Mouse (Mus musculus) c-Kit-positive CD71-positive TER-119-negative erythroid progenitor cells, embryonic 14.5 days (primary cell): Measurements from ENCODE around the gene Ypel5.
A peak's percentile ranks its signal among the peaks of the same experiment; 100 is the strongest.

ENCODE experiments used
- DNase-seq: peaks from one replicate; pipeline ENCODE4 v3.0.0-alpha.2; 2013; ENCODE audit warnings: low read depth

The Ypel5 gene

DNA sequence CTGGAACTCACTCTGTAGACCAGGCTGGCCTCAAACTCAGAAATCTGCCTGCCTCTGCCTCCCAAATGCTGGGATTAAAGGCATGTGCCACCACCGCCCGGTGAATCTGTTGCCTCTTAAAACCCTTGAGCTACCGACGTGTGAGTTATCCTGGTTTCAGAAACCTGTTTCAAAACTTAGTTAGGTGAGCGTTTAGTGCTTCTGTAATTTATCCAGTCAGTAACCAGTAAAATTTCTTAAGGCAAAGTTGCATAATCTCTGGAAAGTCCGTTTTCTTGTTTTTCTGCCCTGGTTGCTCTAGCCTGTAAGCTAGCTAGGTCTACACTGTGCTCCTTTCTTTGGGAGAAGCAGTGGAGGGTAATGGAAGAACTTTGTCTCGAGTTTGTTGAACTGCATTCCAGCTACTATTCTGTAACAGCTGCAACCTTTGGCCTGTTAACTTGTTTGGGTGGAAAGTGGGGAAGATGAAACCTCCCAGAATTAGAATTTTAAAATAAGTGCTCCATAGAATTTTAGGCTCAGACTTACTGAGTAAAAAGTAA lies 8.8 kb downstream of the Ypel5 start:
- DNase-seq, result no peak

GRCm38 (mm10) chr17:72845521-72845920 lies 9.3 kb downstream of the Ypel5 start:
- no peak for DNase-seq

- DNase-seq, result no peak
Observed at GRCm38 (mm10) chr17:72855298-72855697, 19.0 kb downstream of the Ypel5 start.

DNA sequence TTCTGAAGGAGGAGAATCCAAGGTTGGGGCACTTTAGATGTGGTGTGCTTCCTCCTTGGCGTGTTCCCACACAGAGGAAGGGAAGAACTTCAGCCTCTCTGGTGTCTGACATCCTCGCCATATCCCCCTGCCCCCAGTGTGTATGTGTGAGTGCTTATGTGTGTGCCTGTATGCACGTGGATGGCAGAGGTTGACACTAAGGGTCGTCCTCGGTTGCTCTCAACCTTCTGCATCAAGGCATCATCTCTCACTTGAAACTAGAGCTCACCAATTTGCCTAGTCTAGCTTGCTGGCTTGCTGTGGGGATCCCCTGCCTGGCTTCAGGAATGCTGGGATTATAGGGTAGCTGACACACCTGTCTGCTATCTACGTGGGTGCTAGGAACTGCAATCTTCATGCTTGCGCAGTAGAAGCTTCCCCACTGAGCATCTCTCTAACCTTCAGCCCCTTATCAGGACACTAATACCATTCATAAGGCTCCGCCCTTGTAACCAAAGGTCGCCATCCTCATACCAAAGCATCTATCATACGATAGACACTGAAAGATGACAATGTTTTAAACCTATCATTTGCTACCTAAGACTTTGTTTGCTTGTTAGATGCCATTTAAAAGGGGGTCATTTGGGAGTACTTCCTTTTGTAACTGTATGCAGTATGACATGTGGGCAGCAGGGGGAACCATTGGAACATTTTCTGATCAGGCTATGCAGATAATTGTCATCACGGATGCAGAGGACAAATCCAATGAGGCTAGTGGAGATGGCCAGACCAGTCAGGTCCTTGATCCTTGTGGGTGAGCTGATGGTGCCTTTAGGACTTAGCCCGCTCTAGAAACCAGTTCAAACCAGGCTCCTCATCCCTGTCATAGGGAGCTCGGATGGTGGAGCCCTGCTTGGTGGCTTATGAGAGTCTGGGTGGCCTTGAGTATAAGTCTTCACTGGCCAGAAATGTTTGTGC lies 21.7 kb downstream of the Ypel5 start:
- peak; percentile 17 for DNase-seq

GRCm38 (mm10) chr17:72863226-72863625 lies 27.0 kb downstream of the Ypel5 start:
- no peak for DNase-seq

- no peak for DNase-seq
Observed at GRCm38 (mm10) chr17:72866624-72867245, 30.5 kb downstream of the Ypel5 start.

- DNase-seq, result no peak
Observed at GRCm38 (mm10) chr17:72868181-72868580, 31.9 kb downstream of the Ypel5 start.

GRCm38 (mm10) chr17:72878979-72879378 lies 42.7 kb downstream of the Ypel5 start:
- DNase-seq, result no peak

GRCm38 (mm10) chr17:72880156-72880555 lies 43.9 kb downstream of the Ypel5 start:
- DNase-seq, result no peak

DNA sequence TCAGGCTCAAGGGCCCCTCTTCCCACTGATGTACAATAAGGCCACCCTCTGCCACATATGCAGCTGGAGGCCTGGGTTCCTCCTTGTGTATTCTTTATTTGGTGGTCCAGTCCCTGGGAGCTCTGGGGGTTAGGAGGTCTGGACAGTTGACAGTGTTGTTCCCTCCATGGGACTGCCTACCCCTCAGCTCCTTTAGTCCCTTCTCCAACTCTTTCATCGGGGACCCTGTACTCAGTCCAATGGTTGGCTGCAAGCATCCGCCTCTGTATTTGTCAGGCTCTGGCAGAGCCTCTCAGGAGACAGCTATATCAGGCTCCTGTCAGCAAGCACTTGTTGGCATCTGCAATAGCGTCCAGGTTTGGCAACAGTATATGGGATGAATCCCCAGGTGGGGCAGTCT lies 44.8 kb downstream of the Ypel5 start:
- no peak for DNase-seq

- no peak for DNase-seq
Observed at GRCm38 (mm10) chr17:72881804-72882203, 45.6 kb downstream of the Ypel5 start.

DNA sequence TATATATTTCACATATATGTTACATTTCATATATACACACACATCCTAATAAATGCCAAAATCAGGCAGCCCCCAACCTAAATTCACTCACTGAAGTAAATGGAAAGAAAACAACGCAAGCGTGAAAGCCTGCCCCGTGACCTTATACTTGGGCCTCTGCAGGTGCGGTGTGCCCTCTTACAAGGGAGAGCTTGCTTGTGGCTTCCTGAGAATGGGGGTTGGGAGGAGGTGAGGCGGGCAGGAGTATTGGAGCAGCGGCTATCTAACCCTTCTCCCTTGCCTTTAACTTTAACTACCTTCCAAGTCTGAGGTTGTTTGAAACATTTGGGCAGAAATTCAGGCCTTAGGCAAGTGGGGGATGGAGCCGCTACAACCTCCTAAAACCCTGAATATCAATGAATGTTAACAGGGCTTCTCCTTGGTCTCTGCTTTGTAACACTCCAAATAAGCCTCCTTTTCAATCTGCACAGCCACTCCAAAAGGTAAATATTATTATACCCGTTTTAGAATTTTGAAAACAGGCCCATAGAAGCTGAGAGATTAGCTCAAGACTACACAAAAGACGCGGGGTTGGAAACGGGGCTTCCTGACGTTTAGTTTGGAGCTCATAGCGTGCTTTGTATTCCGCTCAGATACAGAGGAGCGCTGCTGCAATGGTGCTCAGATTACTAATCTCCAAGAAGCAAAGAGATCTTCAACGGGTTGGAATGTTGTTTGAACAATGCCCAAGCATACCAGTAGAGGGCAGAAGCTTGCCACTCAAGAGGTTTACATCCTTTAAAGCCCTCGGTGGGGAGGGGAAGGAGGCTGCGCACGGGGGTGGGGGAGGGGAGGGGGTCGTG lies 53.5 kb downstream of the Ypel5 start:
- peak; percentile 15 for DNase-seq

GRCm38 (mm10) chr17:72890398-72890898 lies 54.2 kb downstream of the Ypel5 start:
- no peak for DNase-seq

DNA sequence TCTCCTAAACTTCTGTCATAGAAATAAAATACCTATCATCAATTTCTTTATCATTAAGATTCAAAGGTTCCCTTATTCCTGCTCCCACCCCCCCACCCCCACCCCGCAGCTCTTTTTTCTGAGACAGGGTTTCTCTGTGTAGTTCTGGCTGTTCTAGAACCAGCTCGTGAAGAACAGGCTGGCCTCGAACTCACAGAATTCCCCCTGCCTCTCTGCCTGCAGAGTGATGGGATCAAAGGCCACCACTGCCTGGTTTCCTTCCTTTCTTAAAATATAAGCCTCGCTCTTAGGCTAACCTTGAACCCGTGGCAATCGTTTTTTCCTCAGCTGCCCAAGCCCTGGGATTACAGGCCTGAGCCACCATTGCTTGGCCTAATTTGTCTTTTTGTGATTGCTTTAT lies 55.3 kb downstream of the Ypel5 start:
- DNase-seq, result no peak

DNA sequence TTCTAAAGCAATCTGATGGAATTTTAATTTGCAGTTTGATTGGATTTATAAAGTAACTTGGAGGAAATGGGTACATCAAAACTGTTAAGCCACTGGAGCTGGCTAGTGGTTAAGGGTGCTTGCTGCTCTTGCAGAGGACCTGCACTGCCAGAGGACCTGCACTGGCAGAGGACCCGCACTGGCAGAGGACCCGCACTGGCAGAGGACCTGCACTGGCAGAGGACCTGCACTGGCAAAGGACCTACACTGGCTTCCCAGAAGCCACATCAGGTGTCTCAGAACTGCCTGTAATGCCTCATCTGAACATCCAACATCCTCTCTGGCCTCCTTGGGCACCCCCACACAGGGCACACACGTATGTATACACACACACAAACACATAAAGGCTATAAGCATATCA lies 59.3 kb downstream of the Ypel5 start:
- no peak for DNase-seq

GRCm38 (mm10) chr17:72897076-72897475 lies 60.8 kb downstream of the Ypel5 start:
- no peak for DNase-seq

GRCm38 (mm10) chr17:72897961-72898360 lies 61.7 kb downstream of the Ypel5 start:
- no peak for DNase-seq

DNA sequence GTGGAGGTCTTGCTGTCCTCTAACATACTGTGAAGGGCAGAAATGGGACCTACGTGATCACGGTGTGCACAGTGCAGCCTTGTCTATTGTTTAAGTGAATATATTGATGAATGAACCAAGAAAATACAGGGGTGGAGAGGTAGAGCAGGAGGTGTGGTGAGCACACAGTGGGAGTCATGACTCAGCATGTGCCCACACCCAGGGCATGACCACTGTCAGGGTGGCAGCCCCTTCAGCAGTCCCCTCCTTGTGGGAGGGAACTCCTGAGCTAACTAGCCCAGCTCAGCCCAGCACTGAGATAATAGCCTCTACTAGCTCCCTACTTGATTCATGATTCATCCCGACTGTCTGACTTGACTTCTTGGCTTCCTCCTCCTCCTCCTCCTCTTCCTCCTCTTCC lies 62.5 kb downstream of the Ypel5 start:
- no peak for DNase-seq
